Mouse (Mus musculus): ENCODE data around the gene S100pbp.

Gene S100pbp

GRCm38 (mm10) chr4:129189542-129190519 lies at the start of gene S100pbp, which contains the start of gene Yars:
S100pbp (minus strand) TSS chr4:129189727.
Yars (plus strand) TSS chr4:129189760.
- DNase-seq (ENCODE audit: low spot score in 2 of 2): peak; percentile 92 to 97

- peak; percentile 74 to 78 for DNase-seq (ENCODE audit: low spot score in 2 of 2)
Measured at GRCm38 (mm10) chr4:129239075-129239474, 49.5 kb upstream of the S100pbp start.

- no peak for DNase-seq (ENCODE audit: low spot score in 2 of 2)
Measured at GRCm38 (mm10) chr4:129238579-129239016, 49.1 kb upstream of the S100pbp start.

- no peak for DNase-seq (ENCODE audit: low spot score in 2 of 2)
Measured at GRCm38 (mm10) chr4:129237843-129238441, 48.4 kb upstream of the S100pbp start.

GRCm38 (mm10) chr4:129236236-129236813 lies 46.8 kb upstream of the S100pbp start:
- DNase-seq (ENCODE audit: low spot score in 2 of 2): peak in 1 of 2 experiments; percentile 57

- DNase-seq (ENCODE audit: low spot score in 2 of 2): no peak
Measured at GRCm38 (mm10) chr4:129235147-129235546, 45.6 kb upstream of the S100pbp start.

- DNase-seq (ENCODE audit: low spot score in 2 of 2): no peak
Measured at GRCm38 (mm10) chr4:129234488-129234887, 45.0 kb upstream of the S100pbp start.

- DNase-seq (ENCODE audit: low spot score in 2 of 2): peak in 1 of 2 experiments; percentile 62
Measured at GRCm38 (mm10) chr4:129232561-129233360, 43.2 kb upstream of the S100pbp start.

- peak; percentile 83 to 89 for DNase-seq (ENCODE audit: low spot score in 2 of 2)
Measured at GRCm38 (mm10) chr4:129231594-129232450, 42.3 kb upstream of the S100pbp start.

GRCm38 (mm10) chr4:129230926-129231325 lies 41.4 kb upstream of the S100pbp start:
- no peak for DNase-seq (ENCODE audit: low spot score in 2 of 2)

- DNase-seq (ENCODE audit: low spot score in 2 of 2): no peak
Measured at GRCm38 (mm10) chr4:129227985-129228381, 38.5 kb upstream of the S100pbp start.

GRCm38 (mm10) chr4:129227170-129227984 lies 37.9 kb upstream of the S100pbp start:
- no peak for DNase-seq (ENCODE audit: low spot score in 2 of 2)

GRCm38 (mm10) chr4:129226441-129226963 lies 37.0 kb upstream of the S100pbp start:
- DNase-seq (ENCODE audit: low spot score in 2 of 2): no peak

GRCm38 (mm10) chr4:129225315-129225714 lies 35.8 kb upstream of the S100pbp start:
- no peak for DNase-seq (ENCODE audit: low spot score in 2 of 2)

GRCm38 (mm10) chr4:129223421-129224281 lies 34.1 kb upstream of the S100pbp start:
- DNase-seq (ENCODE audit: low spot score in 2 of 2): no peak

GRCm38 (mm10) chr4:129222019-129222925 lies 32.7 kb upstream of the S100pbp start:
- peak in 1 of 2 experiments; percentile 7 for DNase-seq (ENCODE audit: low spot score in 2 of 2)

Data from urinary bladder, adult 18-20 months (tissue).